Mouse (Mus musculus) MEL (cell line): ENCODE results near the gene Ghsr.

ENCODE experiments used
- CTCF ChIP-seq, 3 experiments: IDR thresholded peaks in 2 of 3; conservative IDR thresholded peaks in 1 of 3; 2 replicates each; pipeline ENCODE4 v1.5.1; 2011 to 2012; ENCODE audit warnings: low read length in 3 of 3, low read depth in 2 of 3, mild to moderate bottlenecking in 2 of 3, improper control_type of control experiment in 1 of 3, inconsistent platforms in 1 of 3, mixed read lengths in 1 of 3, moderate library complexity in 1 of 3; ENCODE audit not compliant: control insufficient read depth in 1 of 3, insufficient read depth in 1 of 3, poor library complexity in 1 of 3, severe bottlenecking in 1 of 3
- EP300 ChIP-seq, 2 experiments: IDR thresholded peaks; 2 replicates each; pipeline ENCODE4 v1.6.1; 2011; ENCODE audit warnings: improper control_type of control experiment in 2 of 2, low read length in 2 of 2, low read depth in 1 of 2, mild to moderate bottlenecking in 1 of 2
- GABPA ChIP-seq: IDR thresholded peaks from 2 replicates; pipeline ENCODE4 v1.6.1; 2012; ENCODE audit warnings: low read depth, mild to moderate bottlenecking, inconsistent platforms, low read length, improper control_type of control experiment, moderate library complexity
- GATA1 ChIP-seq: IDR thresholded peaks from 2 replicates; pipeline ENCODE4 v1.6.1; 2011; ENCODE audit warnings: low read depth, low read length, improper control_type of control experiment
- POLR2A ChIP-seq, 2 experiments: IDR thresholded peaks; 2 replicates each; pipeline ENCODE4 v1.6.1; 2011 to 2012; ENCODE audit warnings: low read length in 2 of 2, mild to moderate bottlenecking in 2 of 2, control low read depth in 1 of 2, improper control_type of control experiment in 1 of 2, low read depth in 1 of 2, moderate library complexity in 1 of 2; ENCODE audit not compliant: control insufficient read depth in 1 of 2, insufficient read depth in 1 of 2, poor library complexity in 1 of 2
- RAD21 ChIP-seq: IDR thresholded peaks from 2 replicates; pipeline ENCODE4 v1.6.1; 2011; ENCODE audit warnings: mild to moderate bottlenecking, low read depth, low read length, improper control_type of control experiment
- RCOR1 ChIP-seq: IDR thresholded peaks from 2 replicates; pipeline ENCODE4 v1.6.1; 2012; ENCODE audit warnings: low read depth, mild to moderate bottlenecking, inconsistent platforms, low read length, improper control_type of control experiment
- TAL1 ChIP-seq: IDR thresholded peaks from 2 replicates; pipeline ENCODE4 v1.6.1; 2012; ENCODE audit warnings: mild to moderate bottlenecking, inconsistent platforms, low read length, moderate library complexity, mixed read lengths
- TBP ChIP-seq: IDR thresholded peaks from 2 replicates; pipeline ENCODE4 v1.8.0; 2011; ENCODE audit warnings: low read depth, low read length, improper control_type of control experiment
- UBTF ChIP-seq: IDR thresholded peaks from 2 replicates; pipeline ENCODE4 v1.6.1; 2012; ENCODE audit warnings: low read depth, mild to moderate bottlenecking, inconsistent platforms, low read length, improper control_type of control experiment, moderate library complexity, borderline replicate concordance; ENCODE audit not compliant: insufficient read depth
- USF2 ChIP-seq, 2 experiments: IDR thresholded peaks; 2 replicates each; pipeline ENCODE4 v1.6.1; 2011 to 2012; ENCODE audit warnings: improper control_type of control experiment in 2 of 2, low read length in 2 of 2, borderline replicate concordance in 1 of 2, inconsistent platforms in 1 of 2, low read depth in 1 of 2, mild to moderate bottlenecking in 1 of 2; ENCODE audit not compliant: insufficient read depth in 1 of 2
- ZC3H11A ChIP-seq: IDR thresholded peaks from 2 replicates; pipeline ENCODE4 v1.6.1; 2012; ENCODE audit warnings: low read depth, mild to moderate bottlenecking, inconsistent platforms, low read length, improper control_type of control experiment
- ZNF384 ChIP-seq: IDR thresholded peaks from 2 replicates; pipeline ENCODE4 v1.6.1; 2012; ENCODE audit warnings: low read depth, mild to moderate bottlenecking, inconsistent platforms, low read length, improper control_type of control experiment

DNA sequence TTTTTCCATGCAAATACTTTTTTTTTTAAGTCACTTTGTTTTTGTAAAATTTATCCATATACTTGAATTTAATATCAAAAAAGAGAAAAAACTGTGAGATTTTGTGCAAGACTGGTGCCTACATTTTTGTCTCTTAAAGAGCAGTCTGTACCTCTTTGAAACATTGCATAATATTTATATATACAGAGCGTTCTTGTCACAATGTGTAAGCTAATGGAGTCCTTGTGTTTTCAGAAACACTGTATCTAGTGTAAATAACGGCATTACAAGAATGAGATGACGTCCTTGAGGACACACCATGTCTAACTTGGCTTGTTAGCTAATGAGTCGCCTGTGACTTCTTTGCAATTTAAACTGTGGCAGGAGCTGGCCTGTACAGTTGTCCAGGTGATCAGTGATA is 6.8 kb downstream of the Ghsr start:
- no peak for TF ChIP-seq USF2 (IDR thresholded peaks at IDR 0.05; ENCODE audit: borderline replicate concordance in 1 of 2, insufficient read depth in 1 of 2, low read depth in 1 of 2, low read length in 2 of 2)
- TF ChIP-seq CTCF (IDR thresholded peaks at IDR 0.05 in 2 of 3, conservative IDR thresholded peaks at IDR 0.05 in 1 of 3; ENCODE audit: control insufficient read depth in 1 of 3, insufficient read depth in 1 of 3, low read depth in 2 of 3, low read length in 3 of 3, poor library complexity in 1 of 3, severe bottlenecking in 1 of 3): no peak
- TF ChIP-seq TBP: no peak
- no peak for TF ChIP-seq EP300 (IDR thresholded peaks at IDR 0.05; ENCODE audit: low read depth in 1 of 2, low read length in 2 of 2)
- no peak for TF ChIP-seq TAL1
- TF ChIP-seq GATA1: no peak
- TF ChIP-seq RCOR1: no peak
- no peak for TF ChIP-seq POLR2A (IDR thresholded peaks at IDR 0.05; ENCODE audit: control insufficient read depth in 1 of 2, insufficient read depth in 1 of 2, low read depth in 1 of 2, low read length in 2 of 2, poor library complexity in 1 of 2)
- no peak for TF ChIP-seq RAD21
- no peak for TF ChIP-seq GABPA
- no peak for TF ChIP-seq ZNF384
- TF ChIP-seq ZC3H11A: no peak
- TF ChIP-seq UBTF: no peak
